Mouse (Mus musculus) liver, postnatal 0 days (tissue): Measurements from ENCODE around the gene Plcb4.

Experiments
- CTCF ChIP-seq: sonication (generic); IDR thresholded peaks from 2 replicates; pipeline ENCODE4 v1.5.1; 2016; ENCODE audit warnings: antibody characterized with exemption, low read depth
- EP300 ChIP-seq: IDR thresholded peaks from 2 replicates; pipeline ENCODE4 v1.6.1; 2016; ENCODE audit warnings: antibody characterized with exemption, low read depth, mild to moderate bottlenecking

- TF ChIP-seq CTCF (no peak), EP300 (no peak)
Measured at GRCm38 (mm10) chr2:135672459-135673104, 13.8 kb downstream of the Plcb4 start.
